Mouse (Mus musculus) liver (tissue): ENCODE measurements around the gene Ccdc155.
A peak's percentile ranks its signal among the peaks of the same experiment; 100 is the strongest.

Experiments used
- DNase-seq: peaks from one replicate; pipeline ENCODE4 v3.0.0-alpha.2; 2020; ENCODE audit warnings: mixed read lengths

The Ccdc155 gene

GRCm38 (mm10) chr7:45224826-45225225 is 20.1 kb upstream of the Ccdc155 start:
- no peak for DNase-seq

- no peak for DNase-seq
Measured at GRCm38 (mm10) chr7:45221680-45222079, 17.0 kb upstream of the Ccdc155 start.

- peak; percentile 75 for DNase-seq
Measured at GRCm38 (mm10) chr7:45216442-45217183, 11.9 kb upstream of the Ccdc155 start.

- peak; percentile 57 for DNase-seq
Measured at GRCm38 (mm10) chr7:45215673-45216441, 11.2 kb upstream of the Ccdc155 start, which contains the start of gene Tead2. TSS of gene Tead2 (plus strand) at chr7:45215753.

GRCm38 (mm10) chr7:45213708-45214107 is 9.0 kb upstream of the Ccdc155 start:
- DNase-seq = peak; percentile 15

- no peak for DNase-seq
Measured at GRCm38 (mm10) chr7:45212356-45212755, 7.7 kb upstream of the Ccdc155 start.

- DNase-seq = peak; percentile 64
Measured at GRCm38 (mm10) chr7:45211851-45212251, 7.2 kb upstream of the Ccdc155 start, which contains the start of gene Dkkl1. TSS of gene Dkkl1 (minus strand) at chr7:45212147.

GRCm38 (mm10) chr7:45211070-45211469 is 6.4 kb upstream of the Ccdc155 start:
- no peak for DNase-seq

- no peak for DNase-seq
Measured at GRCm38 (mm10) chr7:45208260-45208659, 3.6 kb upstream of the Ccdc155 start.

GRCm38 (mm10) chr7:45202654-45203053 is 2.0 kb downstream of the Ccdc155 start:
- no peak for DNase-seq

- DNase-seq = no peak
Measured at GRCm38 (mm10) chr7:45198961-45199360, 5.7 kb downstream of the Ccdc155 start.

- DNase-seq = peak; percentile 64
Measured at GRCm38 (mm10) chr7:45198435-45198834, 6.3 kb downstream of the Ccdc155 start.

- no peak for DNase-seq
Measured at GRCm38 (mm10) chr7:45196994-45197393, 7.7 kb downstream of the Ccdc155 start.

GRCm38 (mm10) chr7:45196176-45196535 is 8.5 kb downstream of the Ccdc155 start:
- no peak for DNase-seq

- no peak for DNase-seq
Measured at GRCm38 (mm10) chr7:45195341-45196175, 9.1 kb downstream of the Ccdc155 start.

GRCm38 (mm10) chr7:45193871-45194785 is 10.6 kb downstream of the Ccdc155 start:
- no peak for DNase-seq

- DNase-seq = no peak
Measured at GRCm38 (mm10) chr7:45193406-45193805, 11.3 kb downstream of the Ccdc155 start.

- no peak for DNase-seq
Measured at GRCm38 (mm10) chr7:45192585-45193310, 11.9 kb downstream of the Ccdc155 start.

GRCm38 (mm10) chr7:45191803-45192363 is 12.8 kb downstream of the Ccdc155 start:
- DNase-seq = no peak

- no peak for DNase-seq
Measured at GRCm38 (mm10) chr7:45191161-45191560, 13.5 kb downstream of the Ccdc155 start.

GRCm38 (mm10) chr7:45190186-45190585 is 14.5 kb downstream of the Ccdc155 start:
- no peak for DNase-seq
